Mouse (Mus musculus) cerebellum, adult 8-10 months (tissue): ENCODE results near the gene Ablim1.

ENCODE experiments used
- DNase-seq: peaks from one replicate; pipeline ENCODE4 v3.0.0; 2022

The Ablim1 gene

GRCm38 (mm10) chr19:57314346-57315012 lies at the start of gene Ablim1:
Ablim1 (minus strand) TSS chr19:57314919.
- DNase-seq, result peak; percentile 78

DNA sequence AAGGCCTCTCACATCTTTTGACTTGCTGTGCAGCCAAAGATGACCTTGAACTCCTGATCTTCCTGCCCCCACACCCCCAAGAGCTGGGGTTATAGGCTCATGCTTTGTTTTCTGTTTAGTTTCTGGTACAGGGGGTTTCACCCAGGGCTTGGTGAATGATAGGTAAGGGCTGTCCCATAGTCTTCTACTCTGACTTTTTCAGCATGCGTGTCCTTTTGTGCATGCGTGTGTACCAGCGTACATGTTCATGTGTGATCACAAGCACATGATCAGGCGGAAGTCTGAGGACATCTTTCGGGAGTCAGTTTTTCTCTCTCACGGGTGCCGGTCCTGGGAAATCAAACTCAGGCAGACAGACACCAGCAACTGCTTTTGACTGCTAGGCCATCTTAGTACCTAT lies 48.8 kb upstream of the Ablim1 start:
- DNase-seq, result no peak

- no peak for DNase-seq
Observed at GRCm38 (mm10) chr19:57363076-57363475, 48.4 kb upstream of the Ablim1 start.

GRCm38 (mm10) chr19:57362586-57362985 lies 47.9 kb upstream of the Ablim1 start:
- DNase-seq, result peak; percentile 20

GRCm38 (mm10) chr19:57361939-57362307 lies 47.2 kb upstream of the Ablim1 start:
- DNase-seq, result no peak

- DNase-seq, result no peak
Observed at GRCm38 (mm10) chr19:57361131-57361938, 46.6 kb upstream of the Ablim1 start.

DNA sequence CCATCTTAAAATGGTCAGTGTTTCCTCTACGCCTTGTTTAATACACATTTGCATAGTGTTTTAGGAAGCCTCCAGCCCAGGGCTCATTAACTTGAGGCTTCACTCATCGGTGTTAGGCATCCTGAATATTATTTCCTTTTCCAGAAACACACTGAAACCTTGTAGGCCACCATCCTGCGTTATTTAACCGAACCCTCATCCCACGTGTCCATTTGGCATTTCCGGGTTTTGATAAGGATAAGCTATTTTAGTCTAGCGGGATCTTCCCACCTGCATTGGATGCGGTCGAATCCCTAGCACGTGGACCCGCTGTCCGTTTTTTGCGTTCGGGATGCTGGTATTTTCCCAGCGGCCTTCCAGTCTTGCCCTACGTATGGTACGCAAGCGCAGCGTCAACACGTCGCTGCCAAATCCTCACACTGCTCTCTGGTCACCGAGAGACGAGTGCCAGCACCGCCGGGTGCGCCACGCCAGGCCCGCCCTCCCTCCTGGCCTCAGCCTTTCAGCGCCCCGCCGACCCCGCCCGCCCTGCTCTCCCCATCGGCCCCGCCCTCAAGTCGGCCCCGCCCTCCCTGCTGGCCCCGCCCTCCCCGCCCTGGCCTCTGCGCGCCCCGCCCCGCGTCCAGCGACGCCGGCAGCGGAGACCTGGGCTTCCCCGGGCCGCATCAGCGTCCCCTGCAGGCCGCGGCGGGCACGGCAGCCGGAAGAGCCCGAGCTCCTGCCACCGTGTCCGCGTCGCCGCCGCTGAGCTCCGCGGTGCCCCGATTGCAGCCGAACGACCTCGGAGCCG lies 45.8 kb upstream of the Ablim1 start, which contains the start of gene Fam160b1:
TSS of gene Fam160b1 (plus strand) at position 340 of the 790 bp plus-strand sequence.
- peak; percentile 93 for DNase-seq

DNA sequence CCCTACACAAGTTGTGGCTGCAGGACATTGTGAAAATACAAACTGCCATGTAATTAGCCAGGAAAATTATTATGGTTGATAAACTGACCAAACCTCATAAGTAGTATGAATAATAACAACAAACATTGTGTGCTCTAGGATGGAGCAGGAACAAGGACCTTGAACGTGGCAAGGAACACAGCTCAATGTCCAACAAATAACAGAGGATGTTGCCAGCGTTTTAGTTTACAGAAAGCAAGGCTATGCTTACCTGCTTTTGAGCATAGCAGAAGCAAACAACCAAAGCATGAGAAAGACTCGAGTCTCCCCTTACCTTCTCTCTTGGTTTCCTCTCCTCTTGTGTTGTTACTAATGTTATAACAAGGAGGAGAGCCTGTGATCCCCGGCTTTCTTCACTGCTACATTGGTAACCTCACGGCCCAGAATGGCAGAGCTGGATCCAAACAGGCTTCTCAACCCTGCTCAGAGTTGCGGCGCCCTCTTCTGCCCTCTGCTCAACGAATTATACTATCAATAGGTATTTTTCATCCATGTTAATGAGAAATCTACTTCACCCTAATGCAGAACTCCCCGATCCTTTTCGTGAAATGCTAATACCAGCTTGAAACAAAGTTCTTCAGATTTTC lies 45.1 kb upstream of the Ablim1 start:
- peak; percentile 34 for DNase-seq

GRCm38 (mm10) chr19:57358836-57359598 lies 44.3 kb upstream of the Ablim1 start:
- no peak for DNase-seq

- peak; percentile 36 for DNase-seq
Observed at GRCm38 (mm10) chr19:57358322-57358721, 43.6 kb upstream of the Ablim1 start.

DNA sequence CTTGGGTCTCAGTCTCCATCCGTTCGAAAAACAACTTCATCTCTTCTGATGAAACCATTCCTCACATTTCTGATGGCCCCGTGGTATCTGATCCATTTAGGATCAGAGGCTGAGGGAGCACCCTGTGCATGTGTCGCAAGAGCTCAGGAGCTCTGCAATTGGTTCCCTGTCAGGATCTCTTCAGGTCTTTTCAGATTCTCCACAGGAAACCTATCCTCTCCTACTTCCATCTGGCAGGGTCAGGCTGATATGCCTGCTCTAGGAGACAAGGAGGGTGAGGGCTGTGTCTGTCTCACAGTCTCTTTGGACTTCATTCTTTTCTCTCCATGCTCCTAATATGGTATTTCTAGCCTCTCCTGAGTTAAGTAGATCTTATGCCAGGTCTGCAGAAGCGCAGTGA lies 43.1 kb upstream of the Ablim1 start:
- no peak for DNase-seq

DNA sequence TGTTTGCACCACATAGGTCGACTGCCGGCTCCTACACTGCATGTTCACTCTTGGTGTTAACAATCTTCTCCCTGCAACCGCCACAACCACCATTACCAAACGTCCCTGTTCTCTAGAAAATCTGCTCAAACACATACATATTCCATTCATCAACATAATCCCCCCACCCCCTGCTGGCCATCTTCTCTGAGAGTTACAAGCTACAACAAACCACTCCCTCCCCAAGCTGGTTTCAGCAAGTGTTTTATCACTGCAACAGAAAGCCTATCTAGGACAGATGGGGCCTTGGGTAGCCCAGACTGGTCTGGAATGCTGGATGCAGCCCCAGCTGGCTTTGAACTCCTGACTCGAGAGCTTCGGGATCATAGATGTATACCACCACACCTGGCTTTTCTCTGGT lies 42.5 kb upstream of the Ablim1 start:
- DNase-seq, result no peak

DNA sequence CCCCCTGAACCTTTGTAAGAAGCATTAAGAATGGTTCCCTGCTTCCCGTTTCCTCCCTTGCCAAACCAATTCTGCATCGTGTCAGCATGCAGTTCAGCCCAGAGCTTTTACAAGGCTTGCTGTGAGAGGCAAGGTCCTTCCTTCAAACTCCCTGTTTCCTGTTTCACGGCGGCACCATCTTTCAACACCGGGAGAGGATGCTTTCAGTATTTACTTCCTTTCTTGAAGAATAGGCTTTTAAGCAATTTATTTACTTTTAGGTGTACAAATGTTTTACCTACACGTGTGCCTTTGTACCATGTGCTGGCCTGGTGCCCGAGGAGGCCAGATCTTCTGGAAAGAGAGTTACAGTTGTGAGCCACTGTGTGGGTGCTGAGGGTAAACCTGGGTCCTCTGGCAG lies 41.6 kb upstream of the Ablim1 start:
- DNase-seq, result no peak

DNA sequence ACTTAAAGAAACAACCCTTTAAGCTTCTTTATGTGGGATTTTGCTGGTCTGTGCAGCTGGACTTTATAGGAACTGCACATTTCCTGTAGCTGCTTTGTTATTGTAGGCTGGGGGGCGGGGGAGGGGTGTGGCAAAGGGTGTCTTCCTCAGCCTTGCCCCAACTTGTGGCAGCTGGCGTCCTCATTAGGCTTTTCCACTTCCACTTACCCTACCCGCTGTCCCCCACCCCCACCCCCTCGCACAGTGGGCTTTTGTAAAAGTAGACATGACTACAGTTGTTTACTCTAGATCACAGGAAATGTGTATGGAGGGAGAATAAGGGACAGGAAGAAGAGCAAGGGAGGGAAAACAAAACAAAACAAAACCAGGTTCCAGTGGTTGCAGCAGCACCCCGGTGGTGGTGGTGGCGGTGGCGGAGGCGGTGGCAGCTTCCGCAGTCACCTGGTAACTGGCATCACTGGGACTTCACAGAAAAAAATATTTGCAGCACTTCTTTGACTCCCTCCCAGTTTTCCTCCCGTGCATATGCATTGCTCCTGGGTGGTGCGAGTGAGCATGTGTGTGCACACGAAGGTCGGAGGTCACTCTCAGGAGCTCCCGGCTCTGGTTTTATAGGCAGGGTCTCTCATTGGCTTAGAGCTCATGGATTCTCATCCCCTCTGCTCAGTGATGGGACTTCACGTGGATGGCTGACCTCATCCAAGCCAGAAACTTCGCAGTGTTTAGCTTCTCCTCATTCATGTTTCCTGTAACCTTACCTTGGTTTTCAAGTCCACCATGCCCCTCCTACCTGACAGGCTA lies 40.9 kb upstream of the Ablim1 start:
- DNase-seq, result no peak

- no peak for DNase-seq
Observed at GRCm38 (mm10) chr19:57354715-57355114, 40.0 kb upstream of the Ablim1 start.

- DNase-seq, result no peak
Observed at GRCm38 (mm10) chr19:57354050-57354449, 39.3 kb upstream of the Ablim1 start.

GRCm38 (mm10) chr19:57353228-57353627 lies 38.5 kb upstream of the Ablim1 start:
- no peak for DNase-seq

DNA sequence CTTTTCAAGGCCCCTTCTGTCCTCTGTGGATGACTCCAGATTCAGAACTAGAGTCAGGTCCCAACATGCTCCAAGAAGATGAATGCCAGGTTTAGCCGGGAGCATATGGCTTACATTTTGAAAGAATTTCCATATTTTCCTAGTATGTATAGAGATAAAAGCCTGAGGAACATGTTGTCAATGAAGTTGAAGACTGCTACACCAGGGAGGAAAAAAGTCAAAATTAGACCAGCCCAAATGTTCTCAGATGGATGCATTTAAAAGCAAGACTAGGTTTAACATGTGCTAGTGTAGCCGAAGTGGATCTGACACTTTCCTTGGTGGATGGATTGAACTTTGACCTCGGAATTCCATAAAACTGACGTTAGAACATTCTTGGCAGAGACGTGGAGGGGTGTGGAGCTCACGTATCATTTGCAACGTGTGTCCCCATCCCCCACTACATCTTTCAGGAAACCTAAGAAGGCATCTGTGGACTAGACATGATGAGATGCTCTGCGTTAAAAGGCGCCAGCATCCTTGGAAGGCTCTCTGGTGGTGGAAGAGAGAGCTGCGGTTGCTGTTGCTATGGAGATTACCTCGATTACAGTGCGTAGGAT lies 37.7 kb upstream of the Ablim1 start:
- DNase-seq, result no peak

DNA sequence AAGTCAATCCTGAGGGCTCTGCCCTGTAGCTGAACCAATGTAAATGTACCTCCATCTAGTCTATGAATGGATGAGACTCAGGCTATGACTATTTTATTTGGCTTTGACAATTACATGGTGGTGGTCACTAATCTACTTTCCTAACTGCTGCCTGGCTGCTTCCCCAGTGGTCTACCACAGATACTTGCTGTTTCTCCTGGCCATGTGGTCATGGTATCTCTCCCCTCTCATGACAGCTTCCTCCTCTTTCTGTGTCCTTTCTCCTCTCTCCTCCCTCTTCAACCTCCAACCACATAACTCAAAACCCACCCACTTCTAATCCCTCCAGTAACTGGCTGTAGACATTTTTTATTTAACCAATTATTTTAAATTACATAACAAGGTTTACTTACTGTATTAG lies 34.4 kb upstream of the Ablim1 start:
- DNase-seq, result no peak

DNA sequence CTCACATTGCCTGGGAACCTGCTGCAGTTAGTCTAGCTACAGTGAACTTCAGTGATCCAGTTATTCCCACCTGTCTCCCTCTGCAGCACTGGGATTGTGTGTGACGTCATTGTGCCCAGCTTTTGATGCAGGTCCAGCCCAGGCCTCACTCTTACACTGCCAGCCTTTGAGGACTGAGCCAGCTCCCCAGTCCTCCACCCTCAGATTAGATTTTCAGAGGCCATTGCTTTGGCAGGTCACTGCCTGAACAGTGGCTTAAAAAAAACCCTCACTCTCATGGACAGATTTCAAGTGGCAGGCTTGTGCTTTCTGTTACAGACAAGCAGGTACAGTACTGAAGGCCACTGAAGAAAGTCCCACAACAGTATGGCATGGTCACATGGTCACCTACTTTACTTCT lies 30.0 kb upstream of the Ablim1 start:
- DNase-seq, result no peak

DNA sequence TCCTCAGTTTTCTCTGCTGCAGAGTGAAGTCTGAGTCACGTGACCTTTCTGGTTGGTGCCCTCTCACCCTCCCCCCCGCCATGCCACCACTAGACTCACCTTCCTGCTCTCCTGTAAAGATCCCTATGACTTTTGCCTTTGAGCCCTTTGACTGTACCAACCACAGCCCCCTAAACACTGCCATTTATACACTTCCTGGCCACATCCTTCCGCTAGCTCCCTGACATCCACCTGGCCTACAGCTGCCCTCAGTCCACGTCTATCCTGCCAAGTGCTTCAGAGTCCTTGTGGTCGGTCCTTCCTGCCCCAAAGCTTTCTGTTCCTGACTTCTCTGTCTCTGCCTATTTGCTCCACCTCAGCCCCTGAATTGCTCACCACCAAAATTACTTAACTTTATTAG lies 29.1 kb upstream of the Ablim1 start:
- DNase-seq, result no peak
